Mouse (Mus musculus): ENCODE measurements around the gene Arhgap42.

DNA sequence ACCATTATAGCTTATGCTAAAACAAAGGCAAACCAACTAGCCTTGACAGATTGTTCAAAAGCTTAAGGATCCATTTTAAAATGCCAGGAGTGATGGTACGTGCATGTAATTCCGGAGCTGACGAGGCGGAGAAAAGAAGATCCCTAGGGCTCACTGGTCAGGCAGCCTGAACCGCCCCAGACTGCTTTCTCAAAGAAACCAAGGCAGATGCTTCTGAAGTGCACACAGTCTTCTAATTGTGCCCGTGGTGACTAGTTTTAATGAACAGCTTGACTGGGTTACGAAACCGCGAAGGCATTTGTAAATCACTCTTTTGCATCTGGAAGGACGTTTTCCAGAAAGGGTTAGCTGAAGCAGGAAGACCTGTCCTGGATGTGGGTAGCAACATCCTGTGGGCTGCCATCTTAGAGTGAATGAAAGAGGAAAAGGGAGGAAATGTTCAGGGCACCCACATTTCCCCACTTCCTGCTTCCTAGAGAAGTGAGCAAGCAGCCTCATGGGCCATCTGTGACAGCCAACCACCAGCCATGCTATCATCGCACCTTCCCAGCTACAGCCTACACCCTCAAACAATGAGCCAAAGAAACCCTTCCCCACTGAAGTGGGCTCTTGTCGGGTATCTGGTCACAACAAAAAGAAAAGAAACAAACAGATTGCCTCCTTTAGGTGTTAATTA, 137.3 kb downstream of the Arhgap42 start:
- TF ChIP-seq ZNF384 (IDR thresholded peaks at IDR 0.05; ENCODE audit: low read depth, low read length) (no peak), HCFC1 (IDR thresholded peaks at IDR 0.05; ENCODE audit: borderline replicate concordance, insufficient read depth, low read length) (no peak), CHD2 (IDR thresholded peaks at IDR 0.05; ENCODE audit: low read depth, low read length) (no peak), ZC3H11A (IDR thresholded peaks at IDR 0.05; ENCODE audit: borderline replicate concordance, low read depth, low read length) (no peak)
